Mouse (Mus musculus) megakaryocyte, embryonic 14.5 days (primary cell): Measurements from ENCODE around the gene Acbd3. TPM values are rescaled to one million over a fixed set of nuclear protein-coding genes. Genes with fewer than 3 reads are reported as not detected.
A peak's percentile ranks its signal among the peaks of the same experiment; 100 is the strongest.

Experiments used
- H3K27me3 ChIP-seq: replicated peaks from 2 replicates; pipeline ENCODE3; 2012; ENCODE audit warnings: inconsistent platforms
- H3K36me3 ChIP-seq: replicated peaks from 2 replicates; pipeline ENCODE3; 2012; ENCODE audit warnings: low read length, inconsistent platforms, mixed read lengths
- H3K4me1 ChIP-seq: 2 replicates; pipeline ENCODE4 v1.6.1; 2012; ENCODE audit warnings: inconsistent platforms
- H3K4me3 ChIP-seq: replicated peaks from 2 replicates; pipeline ENCODE3; 2012; ENCODE audit warnings: moderate library complexity, mild to moderate bottlenecking, inconsistent platforms
- H3K9me3 ChIP-seq: 2 replicates; pipeline ENCODE4 v1.6.1; 2012; ENCODE audit warnings: inconsistent platforms
- FLI1 ChIP-seq: IDR thresholded peaks from 2 replicates; pipeline ENCODE4 v1.6.1; 2012; ENCODE audit warnings: low read length, inconsistent platforms, mixed read lengths
- GATA1 ChIP-seq: IDR thresholded peaks from 3 replicates; pipeline ENCODE4 v1.6.1; 2012; ENCODE audit warnings: mixed read lengths, low read length, inconsistent platforms, borderline replicate concordance
- polyA plus RNA-seq: library from polyadenylated mRNA; stranded (reverse); fragments of >175 nt; gene quantifications from 2 replicates; pipeline ENCODE4 v1.2.3, GENCODE M21; 2012; ENCODE audit warnings: low replicate concordance; ENCODE audit not compliant: insufficient read depth

Acbd3 gene
- 1.4 and 3.6 TPM in 2 replicates for polyA plus RNA-seq

GRCm38 (mm10) chr1:180725704-180726179 is at the start of gene Acbd3:
TSS of gene Acbd3 (plus strand) at chr1:180726043.
- peaks cover 67% of the 10 kb centered on the region for H3K4me1 ChIP-seq
- H3K9me3 ChIP-seq, result no peaks in the 10 kb centered on the region
- no peaks in the 10 kb centered on the region for H3K27me3 ChIP-seq
- peak within 1 kb of the TSS; percentile 96 for H3K4me3 ChIP-seq
- H3K36me3 ChIP-seq, result no peaks in the 10 kb centered on the region
- peak; percentile 34; the same call in 1 of the 2 replicates for TF ChIP-seq FLI1
- no peak for TF ChIP-seq GATA1

GRCm38 (mm10) chr1:180691284-180691683 is 34.6 kb upstream of the Acbd3 start:
- H3K4me1 ChIP-seq, result peaks cover 2% of the 10 kb centered on the region
- peaks cover 53% of the 10 kb centered on the region for H3K36me3 ChIP-seq
- peaks cover 19% of the 10 kb centered on the region for H3K27me3 ChIP-seq

GRCm38 (mm10) chr1:180696626-180697352 is 29.1 kb upstream of the Acbd3 start, which contains the start of gene Mixl1:
TSS of gene Mixl1 (minus strand) at chr1:180697034.
- Histone ChIP-seq H3K36me3 (peaks cover 8% of the 10 kb centered on the region), H3K27me3 (peaks cover 55% of the 10 kb centered on the region), H3K4me1 (peaks cover 21% of the 10 kb centered on the region), H3K9me3 (no peaks in the 10 kb centered on the region), H3K4me3 (peak within 1 kb of the TSS; percentile 88)
- TF ChIP-seq FLI1 (no peak), GATA1 (no peak)

More at GRCm38 (mm10) chr1:180691284-180691683, 34.6 kb upstream of the Acbd3 start:
- TF ChIP-seq GATA1 (no peak), FLI1 (no peak)
- Histone ChIP-seq H3K9me3 (no peaks in the 10 kb centered on the region), H3K4me3 (no peak overlapping the region)

- TF ChIP-seq FLI1, result no peak
- TF ChIP-seq GATA1, result no peak
- H3K27me3 ChIP-seq, result peaks cover 62% of the 10 kb centered on the region
- H3K4me1 ChIP-seq, result peaks cover 26% of the 10 kb centered on the region
- H3K9me3 ChIP-seq, result no peaks in the 10 kb centered on the region
- no peak overlapping the region for H3K4me3 ChIP-seq
- H3K36me3 ChIP-seq, result no peaks in the 10 kb centered on the region
Measured at GRCm38 (mm10) chr1:180698063-180698462, 27.8 kb upstream of the Acbd3 start.

GRCm38 (mm10) chr1:180703400-180703799 is 22.4 kb upstream of the Acbd3 start:
- Histone ChIP-seq H3K4me1 (peaks cover 36% of the 10 kb centered on the region), H3K9me3 (no peaks in the 10 kb centered on the region), H3K27me3 (peaks cover 56% of the 10 kb centered on the region), H3K36me3 (no peaks in the 10 kb centered on the region), H3K4me3 (peak overlapping the region; percentile 76)
- TF ChIP-seq FLI1, result no peak
- TF ChIP-seq GATA1, result no peak

- H3K36me3 ChIP-seq, result no peaks in the 10 kb centered on the region
- no peak for TF ChIP-seq FLI1
- no peak for TF ChIP-seq GATA1
- no peak overlapping the region for H3K4me3 ChIP-seq
- peaks cover 48% of the 10 kb centered on the region for H3K4me1 ChIP-seq
- no peaks in the 10 kb centered on the region for H3K9me3 ChIP-seq
- H3K27me3 ChIP-seq, result peaks cover 49% of the 10 kb centered on the region
Measured at GRCm38 (mm10) chr1:180707368-180707767, 18.5 kb upstream of the Acbd3 start.

- TF ChIP-seq GATA1 (no peak), FLI1 (no peak)
- Histone ChIP-seq H3K27me3 (peaks cover 45% of the 10 kb centered on the region), H3K9me3 (no peaks in the 10 kb centered on the region), H3K4me1 (peaks cover 44% of the 10 kb centered on the region), H3K36me3 (no peaks in the 10 kb centered on the region), H3K4me3 (no peak overlapping the region)
Measured at GRCm38 (mm10) chr1:180707813-180708212, 18.0 kb upstream of the Acbd3 start.

- no peaks in the 10 kb centered on the region for H3K36me3 ChIP-seq
- H3K4me3 ChIP-seq, result no peak overlapping the region
- H3K9me3 ChIP-seq, result no peaks in the 10 kb centered on the region
- peaks cover 37% of the 10 kb centered on the region for H3K4me1 ChIP-seq
- peaks cover 35% of the 10 kb centered on the region for H3K27me3 ChIP-seq
- TF ChIP-seq GATA1 (no peak), FLI1 (no peak)
Measured at GRCm38 (mm10) chr1:180708935-180709776, 16.7 kb upstream of the Acbd3 start.

GRCm38 (mm10) chr1:180718756-180719155 is 7.1 kb upstream of the Acbd3 start:
- H3K36me3 ChIP-seq, result no peaks in the 10 kb centered on the region
- peaks cover 24% of the 10 kb centered on the region for H3K4me1 ChIP-seq
- H3K27me3 ChIP-seq, result peaks cover 11% of the 10 kb centered on the region
- no peaks in the 10 kb centered on the region for H3K9me3 ChIP-seq
- TF ChIP-seq GATA1 (no peak), FLI1 (no peak)
- H3K4me3 ChIP-seq, result no peak overlapping the region

GRCm38 (mm10) chr1:180719483-180719882 is 6.4 kb upstream of the Acbd3 start:
- Histone ChIP-seq H3K36me3 (no peaks in the 10 kb centered on the region), H3K4me1 (peaks cover 24% of the 10 kb centered on the region)
- TF ChIP-seq FLI1 (no peak), GATA1 (no peak)

More at GRCm38 (mm10) chr1:180719483-180719882, 6.4 kb upstream of the Acbd3 start:
- H3K4me3 ChIP-seq, result no peak overlapping the region
- H3K27me3 ChIP-seq, result peaks cover 8% of the 10 kb centered on the region
- no peaks in the 10 kb centered on the region for H3K9me3 ChIP-seq
